Mouse (Mus musculus) left cerebral cortex, adult 6 months (tissue): ENCODE results near the gene Mageh1. TPM values are rescaled to one million over a fixed set of nuclear protein-coding genes. Genes with fewer than 3 reads are reported as not detected.

ENCODE experiments used
- long read RNA-seq, 2 experiments: library from polyadenylated mRNA; unstranded; transcript quantifications; one replicate each; pipeline ENCODE4 v2.0.0; 2019 to 2020
- polyA plus RNA-seq: library from polyadenylated mRNA; unstranded; fragments of <200 nt; fragmentation: Nextera tagmentation; gene quantifications from 2 replicates; pipeline ENCODE4 v1.2.3, GENCODE M21; 2021

Mageh1 gene
- polyA plus RNA-seq: 8.2 and 11.4 TPM in 2 replicates
- long read RNA-seq, experiment 1, transcript Mageh1-201 (1 exons, 1,410 nt): major isoform, 17 of 17 reads
- long read RNA-seq, experiment 1, partial matches to known transcripts: 0 of 17 reads
- long read RNA-seq, experiment 1, other reads (novel, unspliced or antisense): 0 of 17 reads
- long read RNA-seq, experiment 2, transcript Mageh1-201 (1 exons, 1,410 nt): major isoform, 18 of 19 reads
- long read RNA-seq, experiment 2, partial matches to known transcripts: 0 of 19 reads
- long read RNA-seq, experiment 2, other reads (novel, unspliced or antisense): 1 of 19 reads

DNA sequence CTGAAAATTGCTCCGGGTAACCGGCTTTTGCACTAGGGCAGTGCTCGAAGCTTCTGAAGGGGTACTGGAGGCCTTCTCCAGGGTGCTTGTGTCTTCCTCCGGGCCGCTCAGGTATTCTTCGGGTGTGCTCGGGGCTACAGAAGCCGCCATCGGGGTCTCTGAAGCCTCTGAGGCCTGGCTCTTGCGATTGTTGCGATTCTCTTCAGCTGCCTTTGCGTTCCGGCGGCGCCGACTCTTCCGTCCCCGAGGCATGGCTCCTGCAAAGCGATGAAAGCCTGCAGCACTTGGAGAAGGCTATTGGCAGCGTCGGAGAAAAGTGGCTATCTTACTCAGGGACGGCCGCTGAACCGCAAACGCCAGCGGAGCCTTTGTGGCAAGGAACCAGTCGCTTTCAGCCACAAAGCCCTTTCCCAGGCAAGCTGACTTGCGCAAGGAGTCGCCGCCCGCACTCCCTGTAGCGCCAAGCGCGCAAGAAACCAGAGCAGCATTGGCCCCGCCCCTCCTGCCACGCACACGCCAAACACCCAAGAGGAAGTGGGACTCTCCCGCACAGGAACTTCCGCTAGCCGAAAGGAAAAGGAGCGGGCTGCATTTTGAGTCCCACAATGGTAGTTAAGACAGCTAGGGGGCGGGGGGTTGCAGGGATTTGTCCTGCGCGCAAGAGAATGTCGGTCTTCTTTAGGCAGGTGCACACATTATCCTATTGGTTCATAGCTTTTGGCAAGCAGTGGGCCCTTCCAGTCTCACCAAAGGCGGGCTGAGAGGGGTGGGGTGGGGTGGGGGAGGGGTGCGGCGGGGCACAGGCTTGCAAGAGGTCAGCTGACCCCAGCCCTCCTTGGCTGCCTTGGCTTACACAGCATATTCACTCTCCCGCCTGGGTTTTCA lies at the start of gene Mageh1:
TSS of gene Mageh1 (minus strand) at position 489 of the 885 bp plus-strand sequence.

GRCm38 (mm10) chrX:153006387-153006841 lies 31.0 kb downstream of the Mageh1 start, which contains the start of gene Usp51:
Usp51 (plus strand) TSS chrX:153006469.

Other genes starting within 250 kb of the Mageh1 start
- gene Usp51, start 31.1 kb downstream of the Mageh1 start, polyA plus RNA-seq: 0.17 and 0.43 TPM in 2 replicates
- gene Foxr2, start 81.2 kb upstream of the Mageh1 start, polyA plus RNA-seq: 0.18 and 0.25 TPM in 2 replicates
- 8.8 and 9.6 TPM in 2 replicates for gene Rragb, start 102.4 kb upstream of the Mageh1 start, polyA plus RNA-seq
- gene Klf8, start 199.9 kb upstream of the Mageh1 start, polyA plus RNA-seq: 0.67 and 0.76 TPM in 2 replicates